Mouse (Mus musculus): Measurements from ENCODE around the gene Timm29. TPM values are rescaled to one million over a fixed set of nuclear protein-coding genes. Genes with fewer than 3 reads are reported as not detected.

The Timm29 gene
- polyA plus RNA-seq, 1 experiment from 2014 or later: 17.7 TPM

GRCm38 (mm10) chr9:21620229-21620628 lies 27.7 kb downstream of the Timm29 start:
- no peak overlapping the region for H3K4me2 ChIP-seq
- peaks cover 15% of the 10 kb centered on the region for H3K36me3 ChIP-seq
- peaks cover 66% of the 10 kb centered on the region for H3K4me1 ChIP-seq (replicated peaks)
- no peaks in the 10 kb centered on the region for H3K27me3 ChIP-seq
- no peak overlapping the region for H3K9ac ChIP-seq
- H3K27ac ChIP-seq: 0 out of 2 replicates have a peak overlapping the region, but pooled peaks have one; percentile 26
- no peaks in the 10 kb centered on the region for H3K9me3 ChIP-seq (replicated peaks)
- ATAC-seq (ENCODE audit: low read depth): no peak
- 84% methylated on average over 4 of the region's 4 CpGs for WGBS (ENCODE audit: insufficient replicate concordance)
- H3K4me3 ChIP-seq (replicated peaks): no peak overlapping the region
- DNase-seq: no peak

- Histone ChIP-seq H3K36me3 (peaks cover 18% of the 10 kb centered on the region), H3K27ac (no peak overlapping the region), H3K27me3 (no peaks in the 10 kb centered on the region), H3K9me3 (replicated peaks) (no peaks in the 10 kb centered on the region), H3K4me1 (replicated peaks) (peaks cover 60% of the 10 kb centered on the region), H3K4me3 (replicated peaks) (no peak overlapping the region), H3K9ac (no peak overlapping the region), H3K4me2 (no peak overlapping the region)
- ATAC-seq (ENCODE audit: low read depth) (peak; percentile 66; the same call in 1 of the 2 replicates), DNase-seq (no peak)
- 69% methylated on average over 1 of the region's 1 CpGs for WGBS (ENCODE audit: insufficient replicate concordance)
Observed at GRCm38 (mm10) chr9:21622676-21623075, 30.2 kb downstream of the Timm29 start.

- H3K36me3 ChIP-seq: peaks cover 10% of the 10 kb centered on the region
- no peak overlapping the region for H3K4me3 ChIP-seq (replicated peaks)
- H3K4me2 ChIP-seq: no peak overlapping the region
- no peak overlapping the region for H3K9ac ChIP-seq
- ATAC-seq (ENCODE audit: low read depth): no peak
- H3K27me3 ChIP-seq: no peaks in the 10 kb centered on the region
- peaks cover 42% of the 10 kb centered on the region for H3K4me1 ChIP-seq (replicated peaks)
- H3K27ac ChIP-seq: no peak overlapping the region
- no peak for DNase-seq
- H3K9me3 ChIP-seq (replicated peaks): no peaks in the 10 kb centered on the region
- 77% methylated on average over 10 of the region's 10 CpGs for WGBS (ENCODE audit: insufficient replicate concordance)
Observed at GRCm38 (mm10) chr9:21625342-21626339, 33.1 kb downstream of the Timm29 start.

GRCm38 (mm10) chr9:21626571-21626970 lies 34.0 kb downstream of the Timm29 start:
- Histone ChIP-seq H3K9ac (no peak overlapping the region), H3K4me3 (replicated peaks) (no peak overlapping the region), H3K27me3 (no peaks in the 10 kb centered on the region), H3K36me3 (peaks cover 15% of the 10 kb centered on the region), H3K9me3 (replicated peaks) (no peaks in the 10 kb centered on the region), H3K4me2 (no peak overlapping the region), H3K27ac (no peak overlapping the region), H3K4me1 (replicated peaks) (peaks cover 37% of the 10 kb centered on the region)
- DNase-seq: no peak
- ATAC-seq (ENCODE audit: low read depth): no peak

GRCm38 (mm10) chr9:21627145-21627795 lies 34.7 kb downstream of the Timm29 start:
- peaks cover 8% of the 10 kb centered on the region for H3K36me3 ChIP-seq
- H3K27ac ChIP-seq: no peak overlapping the region
- H3K4me3 ChIP-seq (replicated peaks): no peak overlapping the region
- ATAC-seq (ENCODE audit: low read depth): no peak
- H3K27me3 ChIP-seq: no peaks in the 10 kb centered on the region
- no peak overlapping the region for H3K4me2 ChIP-seq
- no peaks in the 10 kb centered on the region for H3K9me3 ChIP-seq (replicated peaks)
- no peak for DNase-seq
- H3K9ac ChIP-seq: no peak overlapping the region
- peaks cover 30% of the 10 kb centered on the region for H3K4me1 ChIP-seq (replicated peaks)
- WGBS (ENCODE audit: insufficient replicate concordance): 81% methylated on average over 5 of the region's 5 CpGs

- no peak overlapping the region for H3K27ac ChIP-seq
- H3K9me3 ChIP-seq (replicated peaks): no peaks in the 10 kb centered on the region
- H3K4me1 ChIP-seq (replicated peaks): peaks cover 3% of the 10 kb centered on the region; the same call in 1 of the 2 replicates
- no peak for DNase-seq
- 69% methylated on average over 3 of the region's 3 CpGs for WGBS (ENCODE audit: insufficient replicate concordance)
- H3K36me3 ChIP-seq: peaks cover 40% of the 10 kb centered on the region
- no peak overlapping the region for H3K4me3 ChIP-seq (replicated peaks)
- no peak for ATAC-seq (ENCODE audit: low read depth)
- no peak overlapping the region for H3K4me2 ChIP-seq
- H3K9ac ChIP-seq: no peak overlapping the region
- no peaks in the 10 kb centered on the region for H3K27me3 ChIP-seq
Observed at GRCm38 (mm10) chr9:21630673-21631072, 38.2 kb downstream of the Timm29 start.

GRCm38 (mm10) chr9:21633106-21633505 lies 40.6 kb downstream of the Timm29 start:
- no peak overlapping the region for H3K9ac ChIP-seq
- 78% methylated on average over 3 of the region's 3 CpGs for WGBS (ENCODE audit: insufficient replicate concordance)
- no peaks in the 10 kb centered on the region for H3K9me3 ChIP-seq (replicated peaks)
- DNase-seq (no peak), ATAC-seq (ENCODE audit: low read depth) (no peak)
- no peaks in the 10 kb centered on the region for H3K27me3 ChIP-seq
- no peak overlapping the region for H3K4me2 ChIP-seq
- no peak overlapping the region for H3K27ac ChIP-seq
- H3K4me3 ChIP-seq (replicated peaks): no peak overlapping the region
- H3K36me3 ChIP-seq: peaks cover 62% of the 10 kb centered on the region
- no peaks in the 10 kb centered on the region for H3K4me1 ChIP-seq (replicated peaks)

GRCm38 (mm10) chr9:21635639-21636038 lies 43.1 kb downstream of the Timm29 start:
- H3K4me3 ChIP-seq (replicated peaks): no peak overlapping the region
- DNase-seq (no peak), ATAC-seq (ENCODE audit: low read depth) (no peak)
- H3K36me3 ChIP-seq: peaks cover 87% of the 10 kb centered on the region
- H3K27me3 ChIP-seq: no peaks in the 10 kb centered on the region
- no peaks in the 10 kb centered on the region for H3K9me3 ChIP-seq (replicated peaks)
- 87% methylated on average over 7 of the region's 7 CpGs for WGBS (ENCODE audit: insufficient replicate concordance)
- H3K27ac ChIP-seq: no peak overlapping the region
- no peak overlapping the region for H3K9ac ChIP-seq
- no peaks in the 10 kb centered on the region for H3K4me1 ChIP-seq (replicated peaks)
- no peak overlapping the region for H3K4me2 ChIP-seq

GRCm38 (mm10) chr9:21639031-21639430 lies 46.5 kb downstream of the Timm29 start:
- Histone ChIP-seq H3K4me3 (replicated peaks) (no peak overlapping the region), H3K4me2 (no peak overlapping the region), H3K9ac (no peak overlapping the region), H3K9me3 (replicated peaks) (no peaks in the 10 kb centered on the region), H3K36me3 (peaks cover 100% of the 10 kb centered on the region), H3K27ac (no peak overlapping the region), H3K4me1 (replicated peaks) (no peaks in the 10 kb centered on the region), H3K27me3 (no peaks in the 10 kb centered on the region)
- DNase-seq (no peak), ATAC-seq (ENCODE audit: low read depth) (no peak)
- 92% methylated on average over 11 of the region's 11 CpGs for WGBS (ENCODE audit: insufficient replicate concordance)

All from liver, embryonic 13.5 days (tissue).